Mouse (Mus musculus): ENCODE measurements around the gene Fuk.
A peak's percentile ranks its signal among the peaks of the same experiment; 100 is the strongest.
"Not testable (repeated sequence)": the region's sequence is repeated elsewhere in the genome, so short reads cannot be mapped to it uniquely, and the experiment has no call there.

Fuk gene

GRCm38 (mm10) chr8:110918460-110918859 is 16.2 kb upstream of the Fuk start:
- no peak for DNase-seq

GRCm38 (mm10) chr8:110918027-110918426 is 15.7 kb upstream of the Fuk start:
- DNase-seq: no peak

GRCm38 (mm10) chr8:110917415-110917814 is 15.1 kb upstream of the Fuk start:
- no peak for DNase-seq

- DNase-seq: no peak
Observed at GRCm38 (mm10) chr8:110911576-110912570, 9.6 kb upstream of the Fuk start.

- not testable (repeated sequence) for DNase-seq
Observed at GRCm38 (mm10) chr8:110909850-110910249, 7.6 kb upstream of the Fuk start.

- no peak for DNase-seq
Observed at GRCm38 (mm10) chr8:110906682-110907081, 4.4 kb upstream of the Fuk start.

GRCm38 (mm10) chr8:110905404-110905803 is 3.1 kb upstream of the Fuk start:
- no peak for DNase-seq

- no peak for DNase-seq
Observed at GRCm38 (mm10) chr8:110902579-110902965, 284 bp upstream of the Fuk start.

GRCm38 (mm10) chr8:110901056-110901455 is 1.2 kb downstream of the Fuk start:
- no peak for DNase-seq

- no peak for DNase-seq
Observed at GRCm38 (mm10) chr8:110897495-110897894, 4.8 kb downstream of the Fuk start.

GRCm38 (mm10) chr8:110895812-110896211 is 6.5 kb downstream of the Fuk start:
- no peak for DNase-seq

- no peak for DNase-seq
Observed at GRCm38 (mm10) chr8:110895254-110895653, 7.0 kb downstream of the Fuk start.

- DNase-seq: no peak
Observed at GRCm38 (mm10) chr8:110894851-110895250, 7.4 kb downstream of the Fuk start.

GRCm38 (mm10) chr8:110892913-110893312 is 9.4 kb downstream of the Fuk start:
- DNase-seq: no peak

- no peak for DNase-seq
Observed at GRCm38 (mm10) chr8:110892040-110892439, 10.2 kb downstream of the Fuk start.

- peak; percentile 20 for DNase-seq
Observed at GRCm38 (mm10) chr8:110889904-110890470, 12.3 kb downstream of the Fuk start.

- DNase-seq: no peak
Observed at GRCm38 (mm10) chr8:110888860-110889259, 13.4 kb downstream of the Fuk start.

GRCm38 (mm10) chr8:110888441-110888840 is 13.8 kb downstream of the Fuk start:
- no peak for DNase-seq

GRCm38 (mm10) chr8:110887551-110887950 is 14.7 kb downstream of the Fuk start:
- no peak for DNase-seq

- DNase-seq: no peak
Observed at GRCm38 (mm10) chr8:110886634-110887033, 15.7 kb downstream of the Fuk start.

GRCm38 (mm10) chr8:110883824-110884223 is 18.5 kb downstream of the Fuk start:
- DNase-seq: no peak

- DNase-seq: no peak
Observed at GRCm38 (mm10) chr8:110881741-110882310, 20.5 kb downstream of the Fuk start.

- DNase-seq: no peak
Observed at GRCm38 (mm10) chr8:110877862-110878261, 24.4 kb downstream of the Fuk start.

- DNase-seq: no peak
Observed at GRCm38 (mm10) chr8:110870501-110870900, 31.8 kb downstream of the Fuk start.

Measured in embryo, embryonic 11 days (tissue).